Mouse (Mus musculus) c-Kit-positive CD71-negative TER-119-negative erythroid progenitor cells, embryonic 14.5 days (primary cell): ENCODE results near the gene Psma7.

Experiments
- DNase-seq: peaks from one replicate; pipeline ENCODE4 v3.0.0-alpha.2; 2013; ENCODE audit warnings: low read depth

Gene Psma7

DNA sequence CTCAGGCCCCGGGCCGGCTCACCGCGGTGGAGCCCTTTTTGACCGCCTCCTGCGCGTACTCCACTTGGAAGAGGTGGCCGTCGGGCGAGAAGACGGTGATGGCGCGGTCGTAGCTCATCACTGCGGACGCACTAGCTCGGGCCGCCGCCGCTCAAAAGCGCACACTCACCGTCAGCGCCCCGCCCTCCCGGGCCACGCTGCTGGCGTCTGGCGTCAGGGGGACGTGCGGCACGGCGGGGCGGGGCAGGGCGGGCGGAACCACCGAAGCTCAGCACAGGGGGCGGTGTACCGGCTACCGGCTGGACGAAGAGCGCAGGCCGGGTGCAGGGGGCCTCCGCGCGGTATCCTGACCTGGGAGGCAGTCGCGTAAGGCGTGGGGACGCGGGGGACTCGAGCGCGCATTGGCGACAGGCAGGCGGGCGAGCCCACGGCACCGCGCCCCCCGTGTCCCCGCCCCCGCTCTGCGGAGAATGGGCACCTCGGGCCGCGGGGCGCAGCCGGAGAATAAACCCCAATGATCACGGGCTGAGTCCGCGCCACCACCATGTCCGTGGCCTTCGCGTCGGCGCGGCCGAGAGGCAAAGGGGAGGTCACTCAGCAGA, at the start of gene Psma7, which contains the start of gene Ss18l1:
Gene Psma7 (minus strand): TSS at position 178 of the 602 bp plus-strand sequence.
Gene Ss18l1 (plus strand): TSS at position 254 of the 602 bp plus-strand sequence.
- DNase-seq: peak; percentile 75

DNA sequence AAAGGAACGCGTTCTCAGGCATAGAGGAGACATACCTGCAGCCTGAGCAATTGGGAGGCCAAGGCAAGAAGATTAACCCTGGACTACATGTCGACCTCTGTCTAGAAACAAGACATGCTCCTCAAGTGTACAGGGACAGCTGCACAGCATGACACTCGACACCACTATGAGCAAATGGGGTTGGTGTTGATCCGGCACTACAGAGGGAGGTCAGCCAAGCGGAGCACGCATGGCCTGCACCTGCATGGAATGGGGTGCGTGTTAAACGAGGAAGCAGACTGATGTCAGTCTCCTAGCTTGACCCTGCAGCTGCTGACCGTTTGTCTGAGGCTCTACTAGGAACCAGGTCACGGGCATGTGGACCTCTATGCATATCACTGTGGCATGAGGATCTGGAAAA, 48.1 kb upstream of the Psma7 start:
- DNase-seq: no peak

DNA sequence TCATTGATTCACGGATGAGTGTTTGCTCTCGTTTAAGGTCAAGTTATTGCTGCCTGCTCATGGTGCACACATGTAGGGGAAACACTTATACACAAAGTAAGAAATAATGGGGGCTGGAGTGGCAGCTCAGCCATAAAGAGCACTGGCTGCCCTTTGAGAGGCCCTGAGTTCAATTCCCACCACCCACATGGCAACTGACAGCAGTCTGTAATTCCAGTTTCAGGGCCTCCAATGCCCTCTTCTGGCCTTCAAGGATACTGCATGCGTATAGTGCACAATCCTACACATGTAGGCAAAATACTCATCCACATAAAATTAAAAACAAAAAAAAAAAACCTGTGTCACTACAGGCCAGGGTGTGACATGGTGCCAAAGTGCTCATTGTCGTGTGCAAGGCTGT, 45.2 kb upstream of the Psma7 start:
- no peak for DNase-seq

GRCm38 (mm10) chr2:180086637-180087027, 44.4 kb upstream of the Psma7 start:
- no peak for DNase-seq

DNA sequence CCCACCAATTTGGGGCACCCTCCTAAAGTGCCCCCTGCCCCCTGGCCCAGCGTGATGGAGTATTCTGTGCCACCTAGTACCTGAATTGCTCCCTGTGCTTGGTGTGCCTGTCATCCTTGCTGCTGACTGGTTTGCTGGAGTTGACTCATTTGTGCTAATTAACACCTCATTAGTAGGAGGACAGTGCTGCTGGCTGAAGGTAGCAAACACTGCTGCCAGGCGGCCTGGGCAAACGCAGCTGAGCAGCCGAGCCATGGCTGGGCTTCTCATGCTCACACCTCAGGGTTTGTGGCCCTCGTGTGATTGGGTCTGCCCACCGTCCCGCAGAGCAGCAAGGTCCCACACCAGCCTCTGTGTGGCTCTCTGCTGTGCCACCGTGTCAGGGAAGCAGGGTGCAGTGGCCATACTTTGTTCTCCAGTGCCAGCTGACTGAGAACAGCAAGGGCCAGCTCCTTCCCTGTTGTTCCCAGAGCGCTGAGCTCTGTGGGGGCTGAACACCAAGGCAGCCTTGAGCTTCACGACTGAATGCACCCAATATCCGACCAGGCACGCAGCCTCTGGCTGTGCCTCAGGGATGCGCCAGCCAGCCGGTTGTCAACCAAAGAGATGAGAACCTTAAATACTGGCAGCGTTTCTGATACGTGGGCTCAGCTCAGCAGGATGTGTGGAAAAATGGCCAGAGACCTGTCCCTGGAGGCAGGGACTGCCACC, 43.8 kb upstream of the Psma7 start:
- DNase-seq: no peak

- no peak for DNase-seq
These were observed 42.3 kb upstream of the Psma7 start for GRCm38 (mm10) chr2:180084565-180084964.

GRCm38 (mm10) chr2:180083063-180083462, 40.8 kb upstream of the Psma7 start:
- DNase-seq: no peak

- no peak for DNase-seq
These were observed 38.4 kb upstream of the Psma7 start for GRCm38 (mm10) chr2:180080680-180081079.

- DNase-seq: no peak
These were observed 35.4 kb upstream of the Psma7 start for GRCm38 (mm10) chr2:180077622-180078021.

GRCm38 (mm10) chr2:180072886-180073285, 30.7 kb upstream of the Psma7 start:
- no peak for DNase-seq

DNA sequence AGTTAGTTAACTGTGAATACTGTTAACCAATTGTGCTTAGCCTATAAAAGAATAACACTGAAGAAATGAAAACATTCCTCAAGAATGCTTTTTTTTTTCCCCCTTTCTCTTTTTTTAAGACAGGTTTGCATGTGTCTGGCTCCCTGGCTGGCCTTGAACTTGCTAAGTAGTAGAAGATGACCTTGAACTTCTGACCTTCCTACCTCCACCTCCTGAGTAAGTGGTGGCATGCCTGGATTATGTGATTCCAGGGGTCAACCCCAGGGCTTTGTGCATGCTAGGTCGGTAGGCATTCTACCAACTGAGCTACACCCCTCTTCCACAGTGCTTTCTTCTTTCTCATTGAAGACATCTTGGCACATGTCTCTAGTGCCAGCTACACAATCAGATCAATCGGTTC, 29.4 kb upstream of the Psma7 start:
- DNase-seq: no peak

DNA sequence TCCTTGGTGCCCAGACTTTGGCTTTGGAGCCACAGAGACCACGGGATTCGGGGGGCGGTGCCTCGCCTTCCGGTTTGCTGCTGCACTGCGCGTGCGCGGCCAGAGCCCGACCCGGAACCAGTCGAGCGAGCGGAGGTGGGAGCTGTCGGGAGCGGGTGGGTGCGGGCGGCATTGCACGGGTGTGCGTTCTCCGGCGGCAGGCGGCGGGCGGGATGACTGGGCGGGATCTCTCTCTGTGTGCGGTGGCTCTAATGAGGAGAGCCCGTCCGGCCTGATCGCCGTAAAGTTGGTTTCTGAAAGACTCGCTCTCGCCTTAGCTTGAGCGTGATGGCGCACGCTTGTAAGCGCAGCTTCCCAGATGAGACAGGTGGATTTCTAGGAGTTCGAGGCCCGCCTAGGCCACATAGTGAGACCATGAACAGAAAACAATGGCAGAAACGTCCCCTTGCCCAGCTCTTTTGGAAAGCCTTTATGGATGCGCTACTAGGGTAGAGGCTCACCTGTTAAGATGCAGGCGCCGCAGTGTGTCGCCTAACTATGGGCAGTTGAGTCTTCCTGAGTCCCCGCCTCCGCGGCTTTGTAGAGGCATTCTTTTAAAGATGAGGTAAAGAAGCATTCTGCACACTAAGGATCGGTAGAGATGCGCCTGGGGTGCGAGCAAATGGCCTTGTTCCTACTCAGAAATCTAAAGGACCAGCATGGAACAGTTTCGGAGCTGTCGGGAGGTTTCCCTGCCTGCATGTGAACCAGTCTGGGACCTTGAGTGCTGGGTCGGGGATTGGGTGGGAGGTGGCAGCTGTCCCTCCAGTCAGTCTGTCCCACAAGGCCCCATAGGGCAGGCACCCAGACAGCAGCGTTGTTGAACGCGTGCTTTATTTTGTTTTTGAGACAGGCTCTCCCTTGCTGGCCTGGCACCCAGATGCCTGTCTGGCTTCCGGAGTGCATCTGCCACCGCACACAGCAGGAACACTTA, 28.5 kb upstream of the Psma7 start, which contains the start of gene Mtg2:
Gene Mtg2 (plus strand): TSS at position 108 of the 973 bp plus-strand sequence.
- DNase-seq: peak; percentile 75

GRCm38 (mm10) chr2:180069770-180070480, 27.7 kb upstream of the Psma7 start:
- no peak for DNase-seq

DNA sequence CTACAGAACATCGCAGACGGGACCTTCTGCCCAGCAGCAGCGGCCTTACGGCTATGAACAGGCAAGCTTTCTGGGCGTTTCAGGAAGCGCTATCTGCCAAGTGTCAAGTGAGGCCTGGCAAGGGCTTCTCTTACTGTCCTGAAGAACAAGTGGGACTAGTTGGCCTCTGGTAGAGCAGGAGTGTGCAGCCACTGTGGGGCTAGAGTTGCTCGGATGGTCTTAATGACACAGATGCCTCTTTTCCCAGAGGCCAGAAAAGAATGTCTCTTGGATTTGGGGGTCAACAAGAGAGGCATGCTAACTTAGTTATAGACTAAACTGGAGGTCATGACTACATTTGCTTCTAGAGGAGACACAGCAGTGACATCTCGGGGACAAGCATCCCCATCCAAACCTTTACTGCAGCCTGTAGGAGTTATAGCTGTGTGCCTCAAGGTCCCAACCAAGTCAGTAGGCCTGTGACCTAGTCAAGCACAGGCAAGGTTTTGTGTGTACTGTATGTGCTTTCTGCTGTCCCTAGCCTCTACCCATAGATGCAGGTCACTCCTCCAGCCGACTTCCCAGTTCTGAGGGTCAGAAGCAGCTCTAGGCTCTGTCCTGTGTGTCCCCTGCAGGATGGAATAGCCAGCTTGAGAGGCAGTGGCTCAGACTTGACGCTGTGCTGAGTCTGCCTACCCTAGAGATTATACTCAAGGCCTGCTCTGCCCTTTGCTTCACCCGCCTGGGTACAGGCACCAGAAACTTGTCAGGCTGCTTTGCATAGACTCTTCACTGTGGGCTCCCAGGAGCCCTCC, 21.3 kb upstream of the Psma7 start:
- no peak for DNase-seq

GRCm38 (mm10) chr2:180053001-180053400, 10.8 kb upstream of the Psma7 start:
- DNase-seq: no peak

DNA sequence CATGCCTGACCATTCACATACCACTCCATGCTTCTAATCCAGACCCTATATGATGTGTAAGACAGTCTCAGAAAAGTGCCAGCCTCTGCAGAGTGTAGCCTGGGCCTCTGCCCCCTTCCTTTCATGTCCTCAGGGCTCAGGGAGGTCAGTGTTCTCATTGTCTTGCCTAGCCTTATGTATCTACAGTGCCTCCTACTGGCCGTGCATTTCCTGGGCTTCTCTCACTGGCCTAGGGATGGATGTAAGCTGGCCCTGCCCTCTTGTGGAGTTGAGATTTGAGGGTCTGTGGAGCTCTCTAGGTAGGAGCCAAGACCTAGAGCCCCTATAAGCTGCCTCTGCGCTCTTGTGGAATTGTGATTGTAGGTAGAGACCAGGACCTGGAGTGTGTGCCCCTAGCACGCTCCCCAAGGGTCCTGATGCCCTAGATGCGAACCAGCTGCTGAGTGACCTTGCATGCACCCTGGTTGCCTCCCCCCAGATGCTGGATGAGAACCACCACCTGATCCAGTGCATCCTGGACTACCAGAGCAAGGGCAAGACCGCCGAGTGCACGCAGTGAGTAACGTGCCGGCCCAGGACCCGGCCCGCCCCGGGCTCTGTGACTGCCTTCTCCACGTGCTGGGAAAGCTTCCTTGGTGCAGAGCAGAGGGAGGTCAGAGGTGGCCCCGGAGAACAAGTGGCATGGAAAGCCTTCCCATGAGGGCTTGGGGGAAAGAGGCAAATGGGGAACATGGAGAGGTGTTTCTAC, 9.9 kb upstream of the Psma7 start:
- no peak for DNase-seq

DNA sequence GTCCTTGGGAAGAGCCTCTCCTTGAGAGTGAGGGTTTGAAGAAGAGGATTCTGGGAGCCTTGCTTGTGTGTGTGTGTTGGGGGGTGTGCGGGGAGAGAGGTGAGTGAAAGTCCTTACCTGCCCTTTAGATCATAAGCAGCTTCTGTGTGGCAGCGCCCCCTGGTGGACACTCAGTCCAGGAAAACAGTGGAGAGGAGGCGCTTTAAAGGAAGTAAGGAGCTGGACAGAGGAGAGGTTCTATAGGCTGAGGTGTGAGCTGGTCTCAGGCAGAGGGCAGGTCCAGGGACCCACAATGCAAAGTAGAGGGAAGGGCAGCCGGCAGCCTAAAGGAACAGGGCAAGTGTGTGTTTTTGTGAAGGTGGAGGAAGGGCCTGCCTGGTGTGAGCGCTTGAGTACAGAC, 8.8 kb upstream of the Psma7 start:
- DNase-seq: peak; percentile 70

DNA sequence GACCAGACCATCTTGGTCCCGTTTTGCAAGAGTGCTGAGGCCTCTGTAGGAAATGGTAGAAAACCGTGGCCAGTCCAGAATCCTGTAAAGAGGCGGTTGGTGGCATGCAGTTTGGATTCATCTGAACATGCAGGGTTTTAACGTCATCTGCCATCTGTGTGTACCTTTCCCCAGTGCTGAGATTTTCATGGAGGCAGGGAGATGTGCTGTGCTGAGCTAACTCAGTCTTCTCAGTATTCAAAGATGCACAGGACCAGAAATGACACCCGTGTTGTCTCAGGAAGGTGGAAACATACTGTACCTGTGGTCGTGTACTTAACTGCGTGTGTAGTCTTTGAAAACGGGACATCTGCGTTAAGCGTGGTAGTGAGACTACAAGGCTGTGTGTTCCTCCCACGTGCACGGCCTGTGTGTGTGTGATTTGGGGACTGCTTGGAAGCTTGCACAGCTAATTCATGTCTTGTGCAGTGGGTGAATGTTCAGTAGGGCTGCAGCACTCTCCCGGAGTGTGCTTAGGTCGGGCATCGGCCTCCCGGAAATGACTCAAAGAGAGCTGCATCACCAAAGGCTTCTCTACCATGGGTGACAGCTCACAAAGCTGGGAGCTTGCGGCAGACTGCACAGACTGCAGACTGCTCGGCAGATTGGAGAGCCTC, 5.9 kb upstream of the Psma7 start:
- no peak for DNase-seq

GRCm38 (mm10) chr2:180047580-180047979, 5.3 kb upstream of the Psma7 start:
- DNase-seq: no peak

- DNase-seq: no peak
These were observed 3.0 kb upstream of the Psma7 start for GRCm38 (mm10) chr2:180045283-180045682.
